Mouse (Mus musculus): ENCODE data around the gene Plbd2. TPM values are rescaled to one million over a fixed set of nuclear protein-coding genes. Genes with fewer than 3 reads are reported as not detected.

The Plbd2 gene
- total RNA-seq (2021), result 76.4 and 93.3 TPM in 2 replicates
- long read RNA-seq, full-length matches to known transcripts, result 142 of 170 reads
- long read RNA-seq, partial matches to known transcripts, result 15 of 170 reads
- long read RNA-seq, other reads (novel, unspliced or antisense), result 13 of 170 reads

DNA sequence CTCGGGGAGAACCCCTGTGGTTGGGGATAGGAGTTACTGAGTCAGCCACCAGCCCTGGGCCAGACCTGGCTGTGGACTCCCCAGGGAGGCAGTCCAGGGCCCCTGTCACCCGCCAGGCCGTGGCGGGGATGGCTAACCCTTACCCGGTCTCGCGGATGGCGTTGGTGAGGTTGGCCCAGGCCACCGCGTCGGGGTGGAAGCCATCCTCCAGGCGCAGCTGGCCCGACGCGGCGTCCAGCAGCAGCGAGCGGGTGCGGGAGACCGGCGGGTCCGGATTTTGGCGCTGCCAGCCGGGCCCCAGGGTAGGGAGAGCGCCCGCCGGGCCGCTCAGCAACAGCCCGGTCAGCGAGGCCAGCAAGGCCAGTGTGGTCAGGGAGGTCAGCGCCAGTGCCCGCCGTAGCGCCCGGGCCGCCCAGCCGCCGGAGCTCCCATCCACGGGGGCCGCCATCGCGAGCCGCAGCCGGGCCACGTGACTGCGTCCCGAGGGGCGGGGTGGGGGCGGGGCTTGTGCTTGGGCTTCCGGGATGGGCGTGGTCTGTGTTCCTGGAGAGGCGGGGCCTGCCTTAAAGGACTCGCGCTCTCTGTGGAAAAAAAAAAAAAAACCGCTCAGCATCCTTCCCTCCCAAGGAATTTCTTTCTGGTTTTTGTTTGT lies at the start of gene Plbd2:
TSS of gene Plbd2 (minus strand) at position 482 of the 652 bp plus-strand sequence.
- peak; percentile 88 for DNase-seq

DNA sequence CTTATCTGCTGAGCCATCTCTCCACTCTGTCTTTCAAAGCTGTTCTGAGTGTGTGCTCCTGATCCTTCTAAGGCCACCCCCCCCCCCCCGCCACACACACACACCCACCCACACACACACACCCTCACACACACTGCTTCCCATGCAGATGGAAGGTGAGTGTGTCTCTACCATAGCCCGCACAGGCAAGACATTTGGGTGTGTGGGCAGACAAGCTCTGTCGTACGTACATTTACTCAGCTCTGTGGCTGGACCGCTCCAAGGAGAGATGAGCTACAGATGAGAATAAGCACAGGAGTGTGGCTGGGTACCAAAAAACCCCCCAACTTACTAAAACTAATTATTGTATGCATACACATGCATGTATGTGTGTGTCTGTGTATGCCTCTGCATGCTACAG lies 47.2 kb upstream of the Plbd2 start:
- no peak for DNase-seq

DNA sequence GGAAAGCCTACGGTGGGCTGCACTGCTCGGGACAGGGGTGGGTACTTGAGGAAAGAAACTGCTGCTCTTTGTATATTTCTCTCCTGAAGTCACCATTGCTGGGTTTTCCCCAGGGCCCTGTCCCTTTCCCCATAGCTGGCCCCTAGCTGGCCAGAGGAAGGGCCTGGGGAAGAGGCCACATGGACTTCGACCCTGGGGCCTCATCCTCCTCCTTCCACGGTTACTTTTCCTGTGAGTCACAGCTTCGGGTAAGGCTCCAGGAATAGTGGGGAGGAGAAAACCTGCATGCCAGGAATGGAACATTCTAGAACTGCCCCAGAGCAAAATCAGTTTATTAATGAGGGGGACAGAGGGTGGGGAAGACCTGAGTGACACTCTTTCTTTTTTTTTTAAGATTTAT lies 46.7 kb upstream of the Plbd2 start:
- DNase-seq, result no peak

DNA sequence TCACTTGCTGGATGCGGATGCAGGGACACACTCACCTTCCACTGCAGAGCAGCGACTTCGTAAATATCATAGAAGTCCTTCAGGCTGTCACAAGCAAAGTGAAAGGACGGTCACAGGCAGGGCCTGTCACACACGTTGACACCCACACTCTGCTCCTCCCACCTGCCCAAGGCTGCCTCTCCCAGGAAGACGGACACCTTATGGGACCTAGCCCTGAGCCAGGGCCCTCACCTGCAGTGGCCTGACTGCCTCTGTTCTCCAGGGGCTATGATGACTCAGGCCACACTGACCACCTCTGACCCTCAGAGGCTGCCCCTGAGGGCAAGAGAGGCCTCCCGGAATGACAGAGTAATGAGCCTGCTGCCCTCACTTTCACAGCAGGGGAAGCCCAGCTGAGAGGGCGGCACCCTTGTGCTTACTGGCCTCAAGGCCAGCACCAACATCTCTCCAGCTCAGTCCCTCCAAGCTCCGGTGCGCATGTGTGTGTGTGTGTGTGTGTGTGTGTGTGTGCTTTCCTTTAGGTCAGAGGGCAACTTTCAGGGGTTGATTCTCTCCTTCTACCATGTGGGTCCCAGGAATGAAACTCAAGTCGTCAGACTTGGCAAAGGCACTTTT lies 44.9 kb upstream of the Plbd2 start:
- no peak for DNase-seq

DNA sequence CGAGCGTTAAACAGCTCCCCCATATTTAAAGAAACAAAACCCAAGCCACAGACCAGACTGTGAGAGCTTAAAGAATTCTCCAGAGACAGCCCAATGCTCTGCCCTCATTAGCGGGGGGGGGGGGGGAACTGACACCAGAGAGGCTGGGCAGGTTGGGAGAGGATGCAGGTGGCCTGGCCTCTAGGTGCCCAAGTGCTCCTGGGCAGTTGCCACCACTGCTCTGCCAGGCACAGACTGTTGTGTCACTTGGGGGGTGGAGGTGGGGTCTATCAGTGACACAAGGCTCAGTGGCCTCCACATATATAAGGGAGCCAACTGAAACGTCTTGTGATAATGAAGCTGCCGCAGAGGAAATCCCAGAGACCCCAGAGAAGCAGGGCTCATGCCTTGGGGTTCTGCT lies 33.2 kb upstream of the Plbd2 start:
- DNase-seq, result no peak

DNA sequence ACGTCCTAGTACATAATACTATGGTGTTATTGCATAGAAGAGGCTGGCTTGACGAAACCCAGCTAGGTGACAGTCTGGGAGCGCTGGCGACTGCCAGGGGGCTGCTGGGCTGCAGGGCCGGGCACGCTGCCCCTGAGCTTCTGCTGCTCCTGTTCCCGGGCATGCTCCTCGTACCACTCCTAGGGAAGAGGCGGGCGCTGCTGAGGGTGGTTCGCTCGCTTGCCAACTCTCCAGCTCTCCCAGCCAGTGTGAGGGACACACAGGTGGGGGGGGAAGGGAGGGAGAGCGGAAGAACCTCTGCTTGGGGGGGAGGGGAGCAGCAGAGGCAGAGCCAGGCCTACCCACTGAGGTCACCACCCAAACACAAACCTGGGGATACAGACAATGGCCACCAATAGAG lies 32.6 kb upstream of the Plbd2 start:
- no peak for DNase-seq

DNA sequence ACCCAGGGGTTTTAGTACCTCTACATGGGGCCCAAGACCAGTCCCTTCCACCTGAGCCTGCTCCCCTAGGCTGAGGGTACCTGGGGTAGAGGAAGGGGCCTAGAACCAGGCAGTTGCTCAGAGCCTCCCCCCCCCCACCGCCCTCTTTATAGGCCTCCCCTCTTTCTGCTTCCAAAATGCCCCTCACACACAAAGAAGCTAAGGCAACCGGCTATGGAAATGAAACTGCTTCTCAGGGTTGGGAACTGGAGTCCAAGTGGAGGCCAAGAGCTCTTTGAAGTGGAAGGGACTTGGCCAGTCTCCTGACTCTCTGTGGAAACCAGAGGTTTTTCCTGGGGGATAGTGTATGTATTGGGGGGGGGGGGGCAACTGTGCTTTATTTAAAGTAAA lies 31.3 kb upstream of the Plbd2 start:
- DNase-seq, result no peak

DNA sequence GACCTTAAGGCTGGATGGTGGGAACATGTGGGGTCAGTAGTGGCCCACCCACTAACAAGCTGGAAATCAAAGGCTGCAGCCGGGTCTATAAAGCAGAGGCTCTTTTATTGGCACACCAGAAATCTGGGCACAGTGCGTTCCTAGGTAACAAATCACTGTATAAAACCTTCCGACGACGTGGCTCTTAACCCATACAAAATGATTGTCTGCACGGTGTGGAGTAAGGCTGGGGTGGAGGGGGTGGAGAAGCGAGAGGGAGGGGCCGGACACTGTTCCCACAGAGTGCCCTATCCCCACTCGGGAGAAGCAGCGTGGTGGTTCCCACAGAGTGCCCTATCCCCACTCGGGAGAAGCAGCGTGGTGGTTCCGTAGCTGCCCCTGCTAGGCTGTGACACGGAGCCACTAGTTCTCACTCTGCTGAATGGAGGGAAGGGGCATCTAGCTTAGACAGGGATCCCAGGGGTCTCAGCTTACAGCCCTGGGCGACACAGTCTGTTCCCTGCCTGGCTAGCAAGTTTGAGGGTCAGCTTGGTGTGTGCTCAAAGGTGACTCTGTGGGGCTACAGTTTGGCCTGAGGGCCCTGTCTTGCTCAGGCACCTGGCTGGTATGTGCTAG lies 30.8 kb upstream of the Plbd2 start:
- DNase-seq, result no peak

DNA sequence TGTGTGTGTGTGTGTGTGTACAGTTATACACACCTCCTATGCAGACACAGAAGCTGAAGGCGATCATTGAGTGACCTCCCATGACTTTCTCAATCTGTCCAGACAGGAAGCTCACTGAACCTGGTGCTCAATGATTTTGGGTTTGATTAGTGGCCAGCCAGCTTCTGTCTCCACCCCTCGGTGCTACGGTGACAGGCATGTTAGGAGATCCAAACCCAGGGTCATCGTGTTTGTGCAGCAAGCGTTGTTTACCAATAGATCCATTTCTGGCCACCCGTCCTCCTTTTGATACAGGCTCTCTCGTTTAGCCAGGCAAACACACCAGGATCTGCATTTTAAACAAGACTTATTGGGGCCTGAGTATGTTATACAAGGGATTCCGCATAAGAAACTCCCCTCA lies 28.2 kb upstream of the Plbd2 start:
- no peak for DNase-seq

DNA sequence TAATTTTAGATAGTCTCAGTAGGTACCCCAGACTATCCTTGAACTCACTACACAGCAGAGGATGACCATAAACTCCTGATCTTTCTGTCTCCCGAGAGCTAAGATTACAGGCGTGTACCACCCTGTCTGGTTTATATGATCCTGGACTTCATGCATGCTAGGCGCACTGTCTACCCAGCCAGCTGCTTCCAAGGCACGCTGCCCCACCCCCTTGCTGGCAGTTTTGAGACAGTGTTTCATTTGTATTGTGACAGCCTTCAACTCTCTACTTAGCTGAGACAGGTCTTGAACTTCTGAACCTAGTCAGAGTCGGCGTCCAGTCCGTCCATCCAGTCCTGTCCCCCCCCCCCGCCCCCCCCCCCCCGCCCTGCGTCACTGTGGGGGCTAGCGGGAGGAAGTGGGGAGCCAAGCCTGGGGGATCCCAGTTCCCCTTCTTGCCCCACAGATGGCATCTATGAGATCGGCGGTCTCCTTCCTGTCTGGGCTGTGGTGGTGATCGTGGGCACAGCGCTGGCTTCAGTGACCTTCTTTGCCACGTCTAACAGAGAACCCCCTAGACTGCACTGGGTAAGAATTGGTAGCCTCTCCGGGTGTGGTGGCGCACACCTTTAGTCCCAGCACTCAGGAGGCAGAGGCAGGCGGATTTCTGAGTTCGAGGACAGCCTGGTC lies 24.0 kb upstream of the Plbd2 start:
- DNase-seq, result no peak

DNA sequence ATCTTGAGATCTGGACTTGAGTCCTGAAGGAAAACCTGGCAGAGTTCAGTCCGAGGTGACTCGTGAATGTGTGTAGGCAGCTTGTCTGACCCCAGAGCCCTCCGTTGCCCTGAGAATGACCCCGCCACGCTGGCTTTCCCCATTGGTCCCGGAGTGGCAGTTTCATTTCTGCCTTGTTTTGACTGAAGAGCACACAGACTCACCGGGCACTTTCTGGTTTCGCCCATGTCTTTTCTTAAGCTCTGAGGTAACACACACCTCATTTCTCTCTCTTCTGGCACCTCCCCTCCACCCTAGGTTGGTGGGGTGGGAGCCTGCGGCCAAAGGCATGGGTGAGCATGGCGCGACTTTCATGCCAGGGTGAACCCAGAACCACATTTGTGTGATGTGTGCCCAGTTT lies 22.9 kb upstream of the Plbd2 start:
- DNase-seq, result no peak

DNA sequence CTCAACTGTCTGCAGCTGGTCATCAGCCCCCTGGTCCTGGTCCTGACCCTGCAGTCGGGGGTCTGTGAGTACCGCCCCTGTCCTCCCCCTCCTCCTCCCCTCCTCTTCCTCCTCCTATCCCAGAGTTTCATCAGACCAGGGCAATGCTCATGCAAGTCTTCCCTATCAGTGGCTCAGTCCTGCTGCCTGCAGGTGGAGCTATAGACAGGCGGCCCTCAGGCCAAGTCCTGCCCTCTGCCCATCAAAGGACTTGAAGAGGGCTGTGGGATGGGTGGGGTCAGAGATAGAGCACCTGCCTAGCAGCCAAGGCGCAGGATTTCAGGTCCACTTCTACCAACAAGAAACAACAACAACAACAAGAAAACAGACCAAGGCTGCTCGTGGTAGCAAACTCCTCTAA lies 22.3 kb upstream of the Plbd2 start:
- no peak for DNase-seq

DNA sequence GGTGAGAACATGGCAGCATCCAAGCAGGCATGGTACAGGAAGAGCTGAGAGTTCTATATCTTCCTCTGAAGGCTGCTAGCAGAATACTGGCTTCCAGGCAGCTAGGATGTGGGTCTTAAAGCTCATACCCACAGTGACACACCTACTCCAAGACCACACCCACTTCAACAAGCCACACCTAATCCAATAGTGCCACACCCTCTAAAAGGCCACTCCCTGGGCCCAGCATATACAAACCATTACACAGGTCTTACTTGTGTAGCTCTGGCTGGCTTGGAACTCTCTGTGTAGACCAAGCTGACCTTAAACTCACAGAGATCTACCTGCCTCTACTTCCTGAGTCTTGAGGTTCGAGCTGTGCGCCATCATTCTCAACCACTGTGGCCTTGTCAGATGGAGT lies 21.3 kb upstream of the Plbd2 start:
- no peak for DNase-seq

DNA sequence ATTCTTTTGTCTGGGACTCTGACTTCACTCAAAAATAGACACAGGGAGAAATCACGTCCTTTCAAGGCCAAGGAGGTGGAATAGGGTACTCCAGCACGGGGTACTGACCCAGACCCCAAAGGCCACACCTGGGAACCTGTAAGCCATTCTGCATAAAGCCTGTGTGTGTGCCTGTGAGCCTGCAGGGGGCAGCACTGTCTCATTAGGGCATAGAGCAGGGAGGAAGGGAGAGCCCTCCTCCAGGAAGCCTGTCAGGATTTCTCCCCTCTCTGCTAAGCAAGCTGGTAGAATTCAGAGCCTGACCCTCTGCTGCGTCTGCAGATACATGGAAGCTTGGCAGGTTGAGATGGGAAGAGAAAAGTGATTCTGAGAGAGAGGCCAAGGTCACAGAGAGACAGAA lies 19.2 kb upstream of the Plbd2 start:
- DNase-seq, result peak; percentile 57

DNA sequence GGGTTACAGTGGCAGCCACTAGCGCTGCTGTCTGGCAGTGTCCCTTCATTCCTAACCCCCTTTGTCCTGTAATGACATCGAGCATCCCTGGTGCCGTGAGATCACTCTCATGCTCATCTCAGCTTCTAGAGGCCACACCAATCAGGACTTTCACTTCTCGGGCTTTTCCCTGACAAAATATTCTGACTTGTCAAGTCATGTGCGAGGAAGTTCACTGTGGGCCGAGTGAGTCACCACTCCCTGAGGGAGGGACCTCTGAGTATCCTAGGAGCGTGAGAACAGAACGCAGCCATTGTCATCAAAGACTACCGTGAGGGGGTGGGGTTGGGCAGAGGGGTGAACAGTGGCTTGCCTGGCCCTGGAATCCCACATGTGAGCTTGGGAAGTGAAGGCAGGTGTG lies 14.1 kb upstream of the Plbd2 start:
- DNase-seq, result peak; percentile 54

DNA sequence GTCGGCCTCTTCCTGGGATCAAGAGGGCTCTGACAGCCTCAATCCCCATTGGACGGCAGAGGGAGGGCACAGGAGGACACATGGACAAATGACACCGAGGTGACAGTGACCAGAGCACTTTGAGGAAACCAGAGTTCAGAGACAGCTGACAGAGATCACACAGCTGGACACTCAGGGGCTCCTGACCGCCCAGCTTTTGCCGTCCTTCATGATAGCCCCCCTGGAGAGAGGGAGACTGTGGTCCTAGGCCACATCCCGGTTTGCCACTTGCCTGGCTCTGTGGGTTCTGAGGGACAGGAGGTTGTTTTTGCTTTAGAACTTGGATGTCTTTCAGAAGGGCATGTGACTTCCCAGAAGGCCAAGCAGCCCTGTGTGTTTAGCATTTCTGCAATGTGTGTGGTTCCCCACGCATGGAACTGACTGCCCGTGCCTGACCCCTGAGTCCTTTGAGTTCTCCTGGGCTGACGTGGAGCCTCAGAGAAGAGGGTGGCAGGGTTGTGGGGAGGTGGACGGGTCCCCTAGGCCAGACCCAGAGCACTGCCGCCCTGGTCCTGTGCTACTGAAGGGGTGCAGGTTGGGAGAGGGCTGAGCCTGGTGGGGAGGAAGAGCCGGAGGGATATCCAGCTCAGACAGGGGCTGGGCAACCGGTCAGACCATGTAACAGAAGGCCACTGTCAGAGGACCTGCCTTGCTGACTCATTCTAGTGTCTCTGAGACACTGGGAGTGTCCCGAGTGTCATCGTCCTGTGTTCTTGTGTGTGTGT lies 13.0 kb upstream of the Plbd2 start:
- DNase-seq, result peak; percentile 33

DNA sequence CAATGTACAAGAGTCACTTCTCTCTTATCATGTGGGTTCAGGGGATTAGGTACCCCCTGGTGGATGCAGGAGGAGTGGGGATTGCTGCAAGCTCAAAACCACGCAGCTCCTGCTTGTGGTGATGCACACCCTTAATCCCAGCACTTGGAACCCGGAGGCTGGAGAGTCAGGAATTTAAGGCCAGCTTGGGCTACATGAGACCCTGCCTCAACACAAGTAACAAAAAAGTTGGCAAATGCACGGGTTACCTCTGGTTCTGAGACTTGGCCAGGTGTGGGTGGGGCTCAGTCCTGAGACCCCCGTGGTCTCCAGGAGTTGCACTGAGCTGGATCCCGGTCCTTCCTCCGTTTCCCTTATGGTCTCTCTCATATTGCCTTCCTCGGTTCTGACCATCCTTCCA lies 12.0 kb upstream of the Plbd2 start:
- DNase-seq, result no peak

DNA sequence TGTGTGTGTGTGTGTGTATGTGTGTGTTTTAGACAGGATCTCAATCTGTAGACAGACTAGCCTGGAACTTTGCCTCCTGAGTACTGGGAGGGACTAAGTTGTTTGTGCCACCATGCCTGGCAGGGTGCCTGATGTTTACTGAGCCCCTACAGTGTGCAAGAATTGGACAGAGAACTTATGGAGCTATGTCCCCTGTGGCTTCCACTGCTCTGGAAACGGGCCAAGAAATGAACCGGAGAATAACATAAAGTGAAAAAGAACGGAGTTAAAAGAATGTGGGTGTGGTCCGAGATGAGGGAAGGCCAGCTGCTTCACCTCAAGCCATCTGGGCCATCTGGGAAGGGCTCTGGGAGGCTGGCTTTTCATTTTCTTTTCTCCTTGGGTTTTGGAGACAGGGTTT lies 11.3 kb upstream of the Plbd2 start:
- DNase-seq, result peak; percentile 27

DNA sequence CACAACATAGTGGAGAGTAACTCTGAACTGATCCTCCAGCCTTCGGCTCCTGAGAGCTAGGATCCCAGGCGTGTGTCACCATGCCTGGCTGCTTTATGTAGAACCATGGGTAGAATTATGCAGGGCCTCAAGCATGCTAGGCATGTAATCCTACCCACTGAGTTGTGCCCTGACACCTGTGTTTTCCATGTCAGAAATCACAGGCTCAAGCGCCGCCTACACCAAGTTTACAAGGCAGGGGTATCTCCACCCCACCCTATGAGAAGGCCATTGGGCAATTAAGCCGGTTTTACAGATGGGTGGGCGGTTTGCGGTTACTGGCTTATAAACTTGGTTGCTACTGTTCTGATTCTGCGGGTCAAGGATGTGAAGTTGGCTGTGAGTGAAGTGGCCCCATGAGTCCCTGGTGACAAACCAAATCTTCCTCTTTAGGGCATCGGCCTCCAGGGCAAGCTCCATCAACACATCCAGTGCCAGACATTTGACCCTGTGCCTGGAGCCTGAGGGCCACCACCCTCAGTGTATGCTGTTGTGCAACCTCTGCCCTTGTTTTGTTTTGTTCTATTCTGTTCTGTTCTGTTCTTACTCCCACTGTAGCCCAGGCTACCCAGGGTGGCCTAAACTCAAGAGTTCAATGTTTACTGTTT lies 10.7 kb upstream of the Plbd2 start:
- peak; percentile 26 for DNase-seq

DNA sequence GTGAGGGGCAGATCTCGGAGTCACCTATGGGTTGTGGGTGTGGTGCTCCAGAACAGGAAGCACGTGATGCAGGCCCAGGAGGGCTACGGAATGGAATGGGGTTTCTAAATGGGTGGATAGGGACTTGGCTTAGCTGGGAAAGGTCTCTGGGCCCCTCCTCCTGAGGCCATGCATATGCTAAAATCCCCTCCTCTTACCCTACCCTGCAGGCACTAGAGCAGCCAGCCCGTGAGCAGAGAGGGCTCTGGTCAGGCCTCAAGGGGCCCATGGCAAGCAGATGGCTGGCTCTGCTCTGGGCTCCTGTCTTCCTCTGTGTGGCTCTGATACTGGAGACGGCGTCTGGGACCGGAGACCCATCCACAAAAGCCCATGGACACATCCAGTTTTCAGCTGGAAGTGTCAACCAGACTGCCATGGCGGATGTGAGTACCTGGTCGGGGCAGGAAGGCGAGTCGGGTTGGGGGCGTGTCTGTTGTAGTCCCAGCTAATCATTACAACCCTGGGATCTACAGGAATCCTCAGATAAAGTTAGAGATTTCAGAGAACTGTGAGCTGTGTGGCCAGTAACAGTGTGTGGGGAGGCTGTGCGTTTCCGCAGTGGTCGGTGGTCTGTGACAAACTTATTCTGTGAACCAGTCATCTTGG lies 9.6 kb upstream of the Plbd2 start:
- no peak for DNase-seq

DNA sequence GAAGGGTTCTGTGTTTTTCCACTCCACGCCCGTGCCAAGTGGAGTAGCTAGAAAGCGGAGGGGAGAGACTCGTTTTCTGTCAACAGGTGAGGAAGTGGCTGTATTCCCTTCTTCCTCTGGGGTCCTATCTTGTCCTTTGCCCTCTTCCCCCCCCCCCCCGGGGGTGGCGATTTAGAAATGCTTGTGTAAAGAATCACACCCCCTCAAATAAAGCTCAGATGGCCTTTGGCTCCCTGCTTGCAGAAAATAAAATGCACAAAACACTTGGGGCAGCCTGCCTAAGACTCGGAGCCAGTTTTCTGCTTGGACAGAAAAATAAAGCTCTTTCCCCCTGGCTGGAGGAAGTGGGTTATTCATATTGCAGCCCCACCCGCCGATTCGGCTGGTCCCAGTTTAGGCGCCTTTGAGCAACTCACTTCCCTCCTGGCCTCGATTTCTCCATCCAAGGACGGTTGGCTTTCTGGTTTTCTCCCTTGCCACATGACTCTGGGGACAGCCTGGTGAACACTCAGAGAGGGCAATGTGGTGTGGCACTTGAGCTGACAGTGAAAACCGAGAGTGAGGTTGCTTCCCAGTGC lies 8.3 kb upstream of the Plbd2 start:
- peak; percentile 27 for DNase-seq
